13 mouse cellular contexts compared by ENCODE assay signal in the genomic region with DNA sequence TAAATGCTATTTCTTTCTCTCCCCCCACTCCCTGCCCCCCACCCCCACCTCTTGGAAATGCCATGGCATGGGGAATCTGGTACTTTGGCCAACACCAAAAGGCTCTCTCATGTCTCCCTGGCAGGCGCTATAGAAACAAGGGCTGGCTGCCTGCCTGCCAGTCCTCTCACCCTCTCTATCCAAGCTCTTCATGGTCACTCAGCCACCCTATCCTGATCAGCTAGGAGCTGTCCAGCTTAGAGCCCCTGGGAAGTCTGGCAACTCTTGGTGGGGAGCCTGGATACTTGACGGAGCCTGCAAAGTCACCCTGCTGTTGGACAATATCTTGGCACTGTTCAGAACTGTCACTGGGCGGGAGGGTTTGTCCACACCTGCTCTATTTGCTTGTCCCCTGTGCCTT. TPM values are rescaled to one million over a fixed set of nuclear protein-coding genes. Genes with fewer than 3 reads are reported as not detected.
DNase-seq lines count a peak whose midpoint lies in the region; ATAC-seq and TF ChIP-seq lines count a peak whose summit lies in the region.
"Had no signal": no experiment of that assay in that cellular context is flagged by ENCODE, and none has a peak within 500 bp of the region (broad histone marks: within the 10 kb centered on the region; RNA-seq: fewer than 3 reads in every experiment).

No protein-coding gene starts in this region.

- H3K9me3 ChIP-seq in hindbrain, embryonic 16.5 days (ENCODE audit: control insufficient read depth, low read length), result no peaks in the 10 kb centered on the region
- no peaks in the 10 kb centered on the region for H3K9me3 ChIP-seq in hindbrain, embryonic 14.5 days (ENCODE audit: control insufficient read depth, low read length)
- H3K9me3 ChIP-seq in neural tube, embryonic 15.5 days (replicated peaks), result no peaks in the 10 kb centered on the region
- no peaks in the 10 kb centered on the region for H3K9me3 ChIP-seq in stomach, postnatal 0 days (ENCODE audit: control insufficient read depth, low read length)
- H3K9me3 ChIP-seq: forebrain, embryonic 12.5 days; limb, embryonic 13.5 days; lung, embryonic 15.5 days; midbrain, embryonic 13.5 days had no signal

- 69% methylated on average over 3 of the region's 3 CpGs for WGBS in hindbrain, embryonic 16.5 days
- WGBS in hindbrain, embryonic 14.5 days, result 55% methylated on average over 3 of the region's 3 CpGs
- 63% methylated on average over 3 of the region's 3 CpGs for WGBS in neural tube, embryonic 15.5 days
- WGBS in stomach, postnatal 0 days, result 32% methylated on average over 3 of the region's 3 CpGs

- DNase-seq in embryo, embryonic 11 days, result peak; percentile 14
- no peak for DNase-seq in embryo, embryonic 10 days (ENCODE audit: low spot score)
- DNase-seq in hindbrain, embryonic 14.5 days (ENCODE audit: low spot score), result no peak
- no peak for DNase-seq in neural tube, embryonic 10.5 days (ENCODE audit: extremely low spot score, low spot score)
- DNase-seq in stomach, postnatal 0 days (ENCODE audit: low spot score), result no peak
- no peak for DNase-seq in c-Kit-positive CD71-positive TER-119-positive erythroid progenitor cells, embryonic 14.5 days (ENCODE audit: low spot score)

- TF ChIP-seq EP300 in stomach, postnatal 0 days (optimal IDR thresholded peaks at IDR 0.05), result no peak

- no peak overlapping the region for H3K4me3 ChIP-seq in hindbrain, embryonic 16.5 days (ENCODE audit: low read length)
- H3K4me3 ChIP-seq in hindbrain, embryonic 14.5 days (replicated peaks; ENCODE audit: low read length), result no peak overlapping the region
- H3K4me3 ChIP-seq in neural tube, embryonic 15.5 days (replicated peaks), result no peak overlapping the region
- H3K4me3 ChIP-seq in stomach, postnatal 0 days (ENCODE audit: low read depth, low read length), result no peak overlapping the region
- H3K4me3 ChIP-seq: forebrain, embryonic 12.5 days; limb, embryonic 13.5 days; lung, embryonic 15.5 days; midbrain, embryonic 13.5 days had no signal

- H3K4me1 ChIP-seq in hindbrain, embryonic 16.5 days (ENCODE audit: control insufficient read depth, insufficient read depth, low read depth, low read length), result peaks cover 30% of the 10 kb centered on the region
- H3K4me1 ChIP-seq in hindbrain, embryonic 14.5 days (replicated peaks; ENCODE audit: control insufficient read depth, insufficient read depth, low read length), result peaks cover 22% of the 10 kb centered on the region
- H3K4me1 ChIP-seq in neural tube, embryonic 15.5 days, result peaks cover 50% of the 10 kb centered on the region
- H3K4me1 ChIP-seq in stomach, postnatal 0 days (replicated peaks; ENCODE audit: control insufficient read depth, insufficient read depth), result 0 out of 2 replicates have a peak, but pooled peaks cover 5% of the 10 kb centered on the region

- peak; percentile 78 for ATAC-seq in hindbrain, embryonic 16.5 days
- ATAC-seq in hindbrain, embryonic 14.5 days (ENCODE audit: low FRiP score), result no peak
- ATAC-seq in neural tube, embryonic 15.5 days (ENCODE audit: low FRiP score), result no peak
- ATAC-seq in stomach, postnatal 0 days (ENCODE audit: low FRiP score, low TSS enrichment), result no peak
- ATAC-seq: intestine, embryonic 16.5 days; midbrain, embryonic 13.5 days had no signal

- H3K27me3 ChIP-seq in hindbrain, embryonic 16.5 days (replicated peaks; ENCODE audit: control insufficient read depth, insufficient read depth, low read length), result no peaks in the 10 kb centered on the region
- H3K27me3 ChIP-seq in hindbrain, embryonic 14.5 days (ENCODE audit: control insufficient read depth, insufficient read depth, low read length), result no peaks in the 10 kb centered on the region
- no peaks in the 10 kb centered on the region for H3K27me3 ChIP-seq in neural tube, embryonic 15.5 days (replicated peaks)
- H3K27me3 ChIP-seq in stomach, postnatal 0 days (ENCODE audit: control insufficient read depth, insufficient read depth, low read length), result no peaks in the 10 kb centered on the region
- H3K27me3 ChIP-seq: forebrain, embryonic 12.5 days; limb, embryonic 13.5 days; lung, embryonic 15.5 days; midbrain, embryonic 13.5 days had no signal

- H3K36me3 ChIP-seq in hindbrain, embryonic 16.5 days (ENCODE audit: control insufficient read depth, insufficient read depth, low read length), result no peaks in the 10 kb centered on the region
- no peaks in the 10 kb centered on the region for H3K36me3 ChIP-seq in hindbrain, embryonic 14.5 days (replicated peaks; ENCODE audit: control insufficient read depth, insufficient read depth)
- H3K36me3 ChIP-seq in neural tube, embryonic 15.5 days, result no peaks in the 10 kb centered on the region
- H3K36me3 ChIP-seq in stomach, postnatal 0 days (ENCODE audit: control insufficient read depth, insufficient read depth, low read length), result no peaks in the 10 kb centered on the region
- H3K36me3 ChIP-seq: forebrain, embryonic 12.5 days; limb, embryonic 13.5 days; lung, embryonic 15.5 days; midbrain, embryonic 13.5 days had no signal

- H3K4me2 ChIP-seq in hindbrain, embryonic 16.5 days (ENCODE audit: low read length), result no peak overlapping the region
- H3K4me2 ChIP-seq in hindbrain, embryonic 14.5 days (replicated peaks), result no peak overlapping the region
- H3K4me2 ChIP-seq in neural tube, embryonic 15.5 days, result no peak overlapping the region
- H3K4me2 ChIP-seq in stomach, postnatal 0 days (replicated peaks; ENCODE audit: low read depth), result no peak overlapping the region
- H3K4me2 ChIP-seq: forebrain, embryonic 12.5 days; lung, embryonic 15.5 days; midbrain, embryonic 13.5 days had no signal

- no peak overlapping the region; the same call in 1 of the 2 replicates for H3K27ac ChIP-seq in hindbrain, embryonic 16.5 days (ENCODE audit: low read depth, low read length)
- no peak overlapping the region for H3K27ac ChIP-seq in hindbrain, embryonic 14.5 days
- peak overlapping the region; percentile 66 for H3K27ac ChIP-seq in neural tube, embryonic 15.5 days (replicated peaks)
- H3K27ac ChIP-seq in stomach, postnatal 0 days (replicated peaks), result peak overlapping the region; percentile 75
- H3K27ac ChIP-seq: forebrain, embryonic 12.5 days; lung, embryonic 15.5 days; midbrain, embryonic 13.5 days had no signal

- no peak for TF ChIP-seq CTCF in stomach, postnatal 0 days (IDR thresholded peaks at IDR 0.05; ENCODE audit: low read depth)

- H3K9ac ChIP-seq in hindbrain, embryonic 16.5 days (ENCODE audit: low read depth, low read length), result 0 out of 2 replicates have a peak overlapping the region, but pooled peaks have one; percentile 14
- H3K9ac ChIP-seq in hindbrain, embryonic 14.5 days, result no peak overlapping the region
- H3K9ac ChIP-seq in neural tube, embryonic 15.5 days (replicated peaks), result no peak overlapping the region
- no peak overlapping the region for H3K9ac ChIP-seq in stomach, postnatal 0 days (ENCODE audit: low read length)
- H3K9ac ChIP-seq: forebrain, embryonic 12.5 days; limb, embryonic 13.5 days; lung, embryonic 15.5 days; midbrain, embryonic 13.5 days had no signal

RNA-seq across cellular contexts. Expression of gene Stum, which starts 24.6 kb away (rescaled TPM):
- polyA plus RNA-seq in hindbrain, embryonic 16.5 days (2015; fragmentation: Nextera tagmentation; extraction: Ambion mirVana), result 15.1 and 18.6 TPM in 2 replicates
- 15.6 and 16.1 TPM in 2 replicates for polyA plus RNA-seq in hindbrain, embryonic 14.5 days (2014; fragmentation: Nextera tagmentation; extraction: Ambion mirVana)
- 21.8 and 23.5 TPM in 2 replicates for polyA plus RNA-seq in neural tube, embryonic 15.5 days (2015; fragmentation: Nextera tagmentation; extraction: Ambion mirVana)
- 3.5 and 4.3 TPM in 2 replicates for polyA plus RNA-seq in stomach, postnatal 0 days (2015; fragmentation: Nextera tagmentation; extraction: Ambion mirVana)

Comparison
In these comparisons a context has a peak if more than half of its experiments do, and no peak if none do; other contexts are left out.
1. H3K27ac ChIP-seq: peak in neural tube, embryonic 15.5 days (single experiment) and stomach, postnatal 0 days (single experiment); none in hindbrain, embryonic 16.5 days (single experiment) and hindbrain, embryonic 14.5 days (single experiment).